Mouse (Mus musculus) brain, embryonic 14.5 days (tissue): ENCODE measurements around the gene Tfcp2.
A peak's percentile ranks its signal among the peaks of the same experiment; 100 is the strongest.

Experiments used
- CTCF ChIP-seq: fragments of 200-500 bp; IDR thresholded peaks from 2 replicates; pipeline ENCODE4 v1.5.1; 2012; ENCODE audit warnings: inconsistent platforms, mild to moderate bottlenecking, moderate library complexity, borderline replicate concordance; ENCODE audit not compliant: insufficient read depth, insufficient read length; ENCODE audit errors: extremely low read depth
- POLR2A ChIP-seq: fragments of 200-500 bp; IDR thresholded peaks from 2 replicates; pipeline ENCODE4 v1.6.1; 2012; ENCODE audit warnings: mild to moderate bottlenecking, inconsistent platforms, borderline replicate concordance; ENCODE audit not compliant: poor library complexity, insufficient read depth, insufficient read length, severe bottlenecking; ENCODE audit errors: extremely low read depth

- TF ChIP-seq CTCF (peak; percentile 22; the same call in 1 of the 2 replicates), POLR2A (no peak)
Measured at GRCm38 (mm10) chr15:100537913-100538312, 13.9 kb downstream of the Tfcp2 start.
